Comparison of ENCODE assay signal across 14 mouse cellular contexts in genomic region chr4:149572446-149572845, GRCm38 (mm10). TPM values are rescaled to one million over a fixed set of nuclear protein-coding genes. Genes with fewer than 3 reads are reported as not detected.
DNase-seq lines count a peak whose midpoint lies in the region; ATAC-seq and TF ChIP-seq lines count a peak whose summit lies in the region.
"Had no signal": no experiment of that assay in that cellular context is flagged by ENCODE, and none has a peak within 500 bp of the region (broad histone marks: within the 10 kb centered on the region; RNA-seq: fewer than 3 reads in every experiment).

No protein-coding gene starts in this region.

- H3K27ac ChIP-seq in heart, embryonic 16.5 days (ENCODE audit: low read length), result peak overlapping the region; percentile 26; the same call in 1 of the 2 replicates
- no peak overlapping the region for H3K27ac ChIP-seq in heart, embryonic 12.5 days (ENCODE audit: poor library complexity, severe bottlenecking)
- H3K27ac ChIP-seq in embryonic facial prominence, embryonic 13.5 days, result peak overlapping the region; percentile 75
- H3K27ac ChIP-seq: liver, embryonic 14.5 days had no signal

- peaks cover 17% of the 10 kb centered on the region for H3K4me1 ChIP-seq in heart, embryonic 16.5 days (ENCODE audit: control insufficient read depth, insufficient read depth, low read length)
- peaks cover 30% of the 10 kb centered on the region for H3K4me1 ChIP-seq in heart, embryonic 12.5 days (replicated peaks)
- peaks cover 29% of the 10 kb centered on the region for H3K4me1 ChIP-seq in lung, adult 2 months (ENCODE audit: control insufficient read depth, insufficient read depth, low read length)
- peaks cover 63% of the 10 kb centered on the region for H3K4me1 ChIP-seq in embryonic facial prominence, embryonic 13.5 days

- no peak overlapping the region for H3K4me3 ChIP-seq in heart, embryonic 16.5 days (ENCODE audit: low read length)
- H3K4me3 ChIP-seq in heart, embryonic 12.5 days, result no peak overlapping the region
- H3K4me3 ChIP-seq in lung, adult 2 months (replicated peaks; ENCODE audit: extremely low read depth, low read depth, low read length), result no peak overlapping the region
- H3K4me3 ChIP-seq in embryonic facial prominence, embryonic 13.5 days, result no peak overlapping the region

- ATAC-seq in heart, embryonic 16.5 days (replicated peaks; ENCODE audit: extremely low read depth, insufficient read depth, low FRiP score), result no peak
- ATAC-seq in heart, embryonic 12.5 days (ENCODE audit: insufficient number of reproducible peaks, low FRiP score), result no peak
- no peak for ATAC-seq in embryonic facial prominence, embryonic 13.5 days (ENCODE audit: insufficient number of reproducible peaks, insufficient read depth, low FRiP score, low TSS enrichment, low read depth)
- ATAC-seq: activated CD4-positive, CD25-positive, alpha-beta regulatory T cell, adult 4 months; forebrain, embryonic 16.5 days; inflammation-experienced regulatory T-cells, adult 6 months had no signal

- peak; percentile 41 for DNase-seq in lung, adult 2 months
- DNase-seq in lung, postnatal 14 days, result no peak
- DNase-seq in retina, postnatal 1 day, result peak; percentile 80
- no peak for DNase-seq in testis, postnatal 10 days (ENCODE audit: low spot score)
- DNase-seq: gastrocnemius, postnatal 36 days; right cerebral cortex, postnatal 14 days; thymus, adult 2 months had no signal

- no peak overlapping the region for H3K9ac ChIP-seq in heart, embryonic 16.5 days (ENCODE audit: low read length)
- H3K9ac ChIP-seq in heart, embryonic 12.5 days, result no peak overlapping the region
- H3K9ac ChIP-seq in embryonic facial prominence, embryonic 13.5 days, result 0 out of 2 replicates have a peak overlapping the region, but pooled peaks have one; percentile 36
- H3K9ac ChIP-seq: liver, embryonic 14.5 days had no signal

- peaks cover 3% of the 10 kb centered on the region; the same call in 1 of the 2 replicates for H3K27me3 ChIP-seq in heart, embryonic 16.5 days (ENCODE audit: control insufficient read depth, insufficient read depth, low read length)
- H3K27me3 ChIP-seq in heart, embryonic 12.5 days (replicated peaks), result peaks cover 37% of the 10 kb centered on the region
- peaks cover 4% of the 10 kb centered on the region; the same call in 1 of the 2 replicates for H3K27me3 ChIP-seq in embryonic facial prominence, embryonic 13.5 days

- no peaks in the 10 kb centered on the region for H3K9me3 ChIP-seq in heart, embryonic 16.5 days (replicated peaks; ENCODE audit: control insufficient read depth, low read length)
- H3K9me3 ChIP-seq in heart, embryonic 12.5 days (replicated peaks), result no peaks in the 10 kb centered on the region
- no peaks in the 10 kb centered on the region for H3K9me3 ChIP-seq in embryonic facial prominence, embryonic 13.5 days

- H3K4me2 ChIP-seq in heart, embryonic 16.5 days (ENCODE audit: low read depth, low read length), result no peak overlapping the region
- H3K4me2 ChIP-seq in heart, embryonic 12.5 days, result no peak overlapping the region
- H3K4me2 ChIP-seq in embryonic facial prominence, embryonic 13.5 days, result no peak overlapping the region

- H3K36me3 ChIP-seq in heart, embryonic 16.5 days (ENCODE audit: control insufficient read depth, insufficient read depth), result no peaks in the 10 kb centered on the region
- no peaks in the 10 kb centered on the region for H3K36me3 ChIP-seq in heart, embryonic 12.5 days
- H3K36me3 ChIP-seq in embryonic facial prominence, embryonic 13.5 days, result no peaks in the 10 kb centered on the region

- no peak for TF ChIP-seq POLR2A in lung, adult 2 months (IDR thresholded peaks at IDR 0.05; ENCODE audit: borderline replicate concordance, extremely low read depth, low read depth, low read length)

- TF ChIP-seq CTCF in lung, adult 2 months (IDR thresholded peaks at IDR 0.05; ENCODE audit: insufficient read depth, low read length), result no peak

- 47% methylated on average over 5 of the region's 9 CpGs for WGBS in heart, embryonic 16.5 days
- 37% methylated on average over 5 of the region's 9 CpGs for WGBS in heart, embryonic 12.5 days
- 28% methylated on average over 6 of the region's 9 CpGs for WGBS in lung, adult 2 months
- 13% methylated on average over 6 of the region's 9 CpGs for WGBS in embryonic facial prominence, embryonic 13.5 days

RNA-seq across cellular contexts. Expression of gene Clstn1, which starts 13.8 kb away (rescaled TPM):
- 6.7 and 16.8 TPM in 2 replicates for polyA plus RNA-seq in heart, embryonic 16.5 days (2015; fragmentation: Nextera tagmentation; extraction: Ambion mirVana)
- 38.3 and 38.9 TPM in 2 replicates for polyA plus RNA-seq in heart, embryonic 12.5 days (2016; fragmentation: Nextera tagmentation; extraction: Ambion mirVana)
- 93.8 and 111 TPM in 2 replicates for polyA plus RNA-seq in lung, adult 2 months (2012; rRNA removed)
- polyA plus RNA-seq in embryonic facial prominence, embryonic 13.5 days (2015; fragmentation: Nextera tagmentation; extraction: Ambion mirVana), result 21.5 and 51.2 TPM in 2 replicates

RNA-seq across cellular contexts. Expression of gene Ctnnbip1, which starts 54.4 kb away (rescaled TPM):
- 28.7 and 38.3 TPM in 2 replicates for polyA plus RNA-seq in heart, embryonic 16.5 days (2015; fragmentation: Nextera tagmentation; extraction: Ambion mirVana)
- polyA plus RNA-seq in heart, embryonic 12.5 days (2016; fragmentation: Nextera tagmentation; extraction: Ambion mirVana), result 38.5 and 39.3 TPM in 2 replicates
- 9.8 and 16.0 TPM in 2 replicates for polyA plus RNA-seq in lung, adult 2 months (2012; rRNA removed)
- 65.4 and 65.6 TPM in 2 replicates for polyA plus RNA-seq in embryonic facial prominence, embryonic 13.5 days (2015; fragmentation: Nextera tagmentation; extraction: Ambion mirVana)

Comparison
In these comparisons a context has a peak if more than half of its experiments do, and no peak if none do; other contexts are left out.
1. DNase-seq: peak in lung, adult 2 months (single experiment) and retina, postnatal 1 day (single experiment); none in lung, postnatal 14 days (single experiment) and testis, postnatal 10 days (single experiment).